ENCODE assay signal across 32 mouse cellular contexts in the genomic region with DNA sequence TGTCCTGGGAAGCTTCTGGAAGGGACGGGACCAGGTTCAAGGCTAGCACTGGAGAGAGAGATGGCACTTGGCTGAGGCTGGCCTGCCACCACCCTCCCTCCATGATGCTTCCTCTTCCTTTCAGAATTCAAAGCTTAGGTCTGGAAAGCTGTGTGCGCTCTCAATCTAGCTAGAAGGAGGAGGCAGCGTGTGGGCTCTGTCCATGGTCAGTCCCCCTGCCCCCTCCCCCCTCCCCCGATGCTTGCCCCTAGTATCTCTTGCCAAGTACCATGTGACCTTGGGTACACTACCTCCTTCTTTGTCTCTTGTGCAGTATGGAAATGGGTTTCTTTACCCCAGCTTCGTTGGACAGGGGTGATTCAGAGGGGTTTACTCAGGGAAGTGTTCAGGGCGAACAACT. TPM values are rescaled to one million over a fixed set of nuclear protein-coding genes. Genes with fewer than 3 reads are reported as not detected.
DNase-seq lines count a peak whose midpoint lies in the region; ATAC-seq and TF ChIP-seq lines count a peak whose summit lies in the region.
"Had no signal": no experiment of that assay in that cellular context is flagged by ENCODE, and none has a peak within 500 bp of the region (broad histone marks: within the 10 kb centered on the region; RNA-seq: fewer than 3 reads in every experiment).

No protein-coding gene starts in this region.

- TF ChIP-seq EP300 in liver, postnatal 0 days (IDR thresholded peaks at IDR 0.05; ENCODE audit: low read depth): no peak

- DNase-seq in kidney, adult 11 months: no peak
- DNase-seq in liver, embryonic 11.5 days (ENCODE audit: low spot score): no peak
- DNase-seq in liver, postnatal 0 days: peak; percentile 39
- no peak for DNase-seq in heart, postnatal 36 days
- no peak for DNase-seq in adrenal gland, postnatal 36 days
- no peak for DNase-seq in thymus, adult 2 months
- DNase-seq: adrenal gland, adult 2 months; cerebellum, adult 11-12 months; cerebellum, postnatal 14 days; gastrocnemius, postnatal 10 days; heart, adult 18-20 months; heart, postnatal 10 days; lung, adult 2 months; lung, postnatal 14 days; right cerebral cortex, adult 18-20 months; right cerebral cortex, postnatal 4 days; thymus, postnatal 36 days had no signal

- no peak for TF ChIP-seq POLR2A in thymus, adult 2 months (IDR thresholded peaks at IDR 0.05; ENCODE audit: control insufficient read depth, extremely low read depth, insufficient read depth, low read length, poor library complexity)

- ATAC-seq in kidney, embryonic 15.5 days (replicated peaks; ENCODE audit: low FRiP score): no peak
- ATAC-seq in intestine, embryonic 16.5 days: no peak
- ATAC-seq in liver, embryonic 11.5 days (replicated peaks; ENCODE audit: low FRiP score): no peak
- ATAC-seq in liver, postnatal 0 days: peak; percentile 18
- ATAC-seq: forebrain, embryonic 16.5 days; Patski had no signal

- 72% methylated on average over 6 of the region's 6 CpGs for WGBS in kidney, embryonic 15.5 days
- 63% methylated on average over 6 of the region's 6 CpGs for WGBS in intestine, embryonic 16.5 days
- 58% methylated on average over 6 of the region's 6 CpGs for WGBS in liver, embryonic 11.5 days
- 43% methylated on average over 6 of the region's 6 CpGs for WGBS in liver, postnatal 0 days (ENCODE audit: insufficient replicate concordance)
- 83% methylated on average over 6 of the region's 6 CpGs for WGBS in thymus, adult 2 months

- H3K4me2 ChIP-seq in kidney, embryonic 15.5 days: 0 out of 2 replicates have a peak overlapping the region, but pooled peaks have one; percentile 24
- H3K4me2 ChIP-seq in intestine, embryonic 16.5 days (ENCODE audit: low read depth, low read length): peak overlapping the region; percentile 53
- H3K4me2 ChIP-seq in liver, embryonic 11.5 days: peak overlapping the region; percentile 52
- H3K4me2 ChIP-seq in liver, postnatal 0 days (ENCODE audit: low read depth, low read length): peak overlapping the region; percentile 61
- H3K4me2 ChIP-seq: embryonic facial prominence, embryonic 12.5 days; heart, embryonic 12.5 days; hindbrain, embryonic 12.5 days; midbrain, embryonic 11.5 days; stomach, embryonic 15.5 days had no signal

- peak overlapping the region; percentile 54; the same call in 1 of the 2 replicates for H3K27ac ChIP-seq in kidney, embryonic 15.5 days
- H3K27ac ChIP-seq in intestine, embryonic 16.5 days (ENCODE audit: low read length): peak overlapping the region; percentile 81
- no peak overlapping the region for H3K27ac ChIP-seq in liver, embryonic 11.5 days (ENCODE audit: low read depth, low read length)
- H3K27ac ChIP-seq in liver, postnatal 0 days (ENCODE audit: low read depth): peak overlapping the region; percentile 84
- no peak overlapping the region for H3K27ac ChIP-seq in thymus, adult 2 months (ENCODE audit: control insufficient read depth, insufficient read depth, low read length)
- H3K27ac ChIP-seq: embryonic facial prominence, embryonic 12.5 days; hindbrain, embryonic 12.5 days; stomach, embryonic 15.5 days had no signal

- TF ChIP-seq CTCF in liver, postnatal 0 days (IDR thresholded peaks at IDR 0.05; ENCODE audit: low read depth): no peak
- no peak for TF ChIP-seq CTCF in thymus, adult 2 months (IDR thresholded peaks at IDR 0.05; ENCODE audit: borderline replicate concordance, control insufficient read depth, extremely low read depth, insufficient read depth, low read length, poor library complexity)

- intact Hi-C loops in heart, postnatal 36 days (cut with DNase I): no loop called here

- no peaks in the 10 kb centered on the region for H3K36me3 ChIP-seq in kidney, embryonic 15.5 days
- no peaks in the 10 kb centered on the region for H3K36me3 ChIP-seq in intestine, embryonic 16.5 days (ENCODE audit: control insufficient read depth, insufficient read depth, low read length)
- H3K36me3 ChIP-seq in liver, embryonic 11.5 days (ENCODE audit: control insufficient read depth, insufficient read depth, low read length): no peaks in the 10 kb centered on the region
- H3K36me3 ChIP-seq in liver, postnatal 0 days (replicated peaks; ENCODE audit: insufficient read depth, low read length): peaks cover 5% of the 10 kb centered on the region
- no peaks in the 10 kb centered on the region for H3K36me3 ChIP-seq in thymus, adult 2 months (ENCODE audit: control insufficient read depth, insufficient read depth, low read length)
- H3K36me3 ChIP-seq: embryonic facial prominence, embryonic 12.5 days; heart, embryonic 12.5 days; hindbrain, embryonic 12.5 days; stomach, embryonic 15.5 days had no signal

- H3K4me1 ChIP-seq in kidney, embryonic 15.5 days: peaks cover 15% of the 10 kb centered on the region; the same call in 1 of the 2 replicates
- peaks cover 11% of the 10 kb centered on the region; the same call in 1 of the 2 replicates for H3K4me1 ChIP-seq in intestine, embryonic 16.5 days (ENCODE audit: control insufficient read depth, insufficient read depth, low read length)
- H3K4me1 ChIP-seq in liver, embryonic 11.5 days (replicated peaks; ENCODE audit: control insufficient read depth, insufficient read depth, low read length): peaks cover 12% of the 10 kb centered on the region
- H3K4me1 ChIP-seq in liver, postnatal 0 days (ENCODE audit: insufficient read depth): peaks cover 23% of the 10 kb centered on the region
- H3K4me1 ChIP-seq in thymus, adult 2 months (replicated peaks; ENCODE audit: control insufficient read depth, insufficient read depth, low read length): peaks cover 6% of the 10 kb centered on the region
- H3K4me1 ChIP-seq: embryonic facial prominence, embryonic 12.5 days; heart, embryonic 12.5 days; hindbrain, embryonic 12.5 days had no signal

- no peak overlapping the region for H3K9ac ChIP-seq in kidney, embryonic 15.5 days
- H3K9ac ChIP-seq in intestine, embryonic 16.5 days (ENCODE audit: low read depth, low read length): peak overlapping the region; percentile 73
- peak overlapping the region; percentile 44 for H3K9ac ChIP-seq in liver, embryonic 11.5 days (ENCODE audit: low read depth, low read length)
- H3K9ac ChIP-seq in liver, postnatal 0 days (replicated peaks): peak overlapping the region; percentile 77
- H3K9ac ChIP-seq: embryonic facial prominence, embryonic 12.5 days; heart, embryonic 12.5 days; hindbrain, embryonic 12.5 days; stomach, embryonic 15.5 days had no signal

- H3K9me3 ChIP-seq in kidney, embryonic 15.5 days (replicated peaks): no peaks in the 10 kb centered on the region
- no peaks in the 10 kb centered on the region for H3K9me3 ChIP-seq in intestine, embryonic 16.5 days (ENCODE audit: control insufficient read depth, low read length)
- no peaks in the 10 kb centered on the region for H3K9me3 ChIP-seq in liver, embryonic 11.5 days (ENCODE audit: control insufficient read depth, low read length)
- H3K9me3 ChIP-seq in liver, postnatal 0 days (ENCODE audit: low read length): no peaks in the 10 kb centered on the region
- H3K9me3 ChIP-seq: embryonic facial prominence, embryonic 12.5 days; heart, embryonic 12.5 days; hindbrain, embryonic 12.5 days; stomach, embryonic 15.5 days had no signal

- H3K27me3 ChIP-seq in kidney, embryonic 15.5 days: no peaks in the 10 kb centered on the region
- H3K27me3 ChIP-seq in intestine, embryonic 16.5 days (replicated peaks; ENCODE audit: control insufficient read depth, insufficient read depth, low read length): no peaks in the 10 kb centered on the region
- H3K27me3 ChIP-seq in liver, embryonic 11.5 days (replicated peaks; ENCODE audit: control insufficient read depth, insufficient read depth, low read length): no peaks in the 10 kb centered on the region; the same call in 1 of the 2 replicates
- no peaks in the 10 kb centered on the region for H3K27me3 ChIP-seq in liver, postnatal 0 days (ENCODE audit: insufficient read depth, low read length)
- no peaks in the 10 kb centered on the region for H3K27me3 ChIP-seq in thymus, adult 2 months (ENCODE audit: control insufficient read depth, insufficient read depth, low read length)
- H3K27me3 ChIP-seq: embryonic facial prominence, embryonic 12.5 days; hindbrain, embryonic 12.5 days; stomach, embryonic 15.5 days had no signal

- H3K4me3 ChIP-seq in kidney, embryonic 15.5 days (replicated peaks): peak overlapping the region; percentile 32
- peak overlapping the region; percentile 54 for H3K4me3 ChIP-seq in intestine, embryonic 16.5 days (ENCODE audit: low read length)
- peak overlapping the region; percentile 45 for H3K4me3 ChIP-seq in liver, embryonic 11.5 days (ENCODE audit: low read depth, low read length)
- H3K4me3 ChIP-seq in liver, postnatal 0 days (ENCODE audit: low read depth, low read length): peak overlapping the region; percentile 50
- no peak overlapping the region for H3K4me3 ChIP-seq in thymus, adult 2 months (ENCODE audit: control insufficient read depth, insufficient read depth, low read length)
- H3K4me3 ChIP-seq: embryonic facial prominence, embryonic 12.5 days; heart, embryonic 12.5 days; hindbrain, embryonic 12.5 days; stomach, embryonic 15.5 days had no signal

RNA-seq across cellular contexts. Expression of gene Hnf4a, which starts 42.2 kb away (rescaled TPM):
- 18.6 and 19.4 TPM in 2 replicates for polyA plus RNA-seq in kidney, embryonic 15.5 days (2015; fragmentation: Nextera tagmentation; extraction: Ambion mirVana)
- 86.6 and 88.5 TPM in 2 replicates for polyA plus RNA-seq in intestine, embryonic 16.5 days (2015; fragmentation: Nextera tagmentation; extraction: Ambion mirVana)
- polyA plus RNA-seq in liver, embryonic 11.5 days (2014; fragmentation: Nextera tagmentation; extraction: Ambion mirVana): 18.9 and 20.0 TPM in 2 replicates
- polyA plus RNA-seq in liver, postnatal 0 days (2015; fragmentation: Nextera tagmentation; extraction: Ambion mirVana): 25.1 and 27.5 TPM in 2 replicates
- not detected for total RNA-seq in heart, postnatal 36 days (2021)
- total RNA-seq in adrenal gland, postnatal 36 days (2021): under 1 TPM in 1 of 2 experiments, not detected in 1; 0.40 TPM
- 0.44 and 0.89 TPM in 2 replicates for polyA plus RNA-seq in thymus, adult 2 months (2012; rRNA removed)
- total RNA-seq: heart, adult 18-20 months; heart, postnatal 10 days; layer of hippocampus, adult 18-20 months; layer of hippocampus, postnatal 25 days; midbrain, postnatal 0 days had no signal
- polyA plus RNA-seq: embryonic facial prominence, embryonic 12.5 days; hindbrain, embryonic 12.5 days; limb, embryonic 11.5 days; midbrain, embryonic 11.5 days; midbrain, postnatal 0 days; neural tube, embryonic 14.5 days had no signal

RNA-seq across cellular contexts. Expression of gene Ttpal, which starts 53.3 kb away (rescaled TPM):
- polyA plus RNA-seq in kidney, embryonic 15.5 days (2015; fragmentation: Nextera tagmentation; extraction: Ambion mirVana): 29.2 and 30.6 TPM in 2 replicates
- polyA plus RNA-seq in intestine, embryonic 16.5 days (2015; fragmentation: Nextera tagmentation; extraction: Ambion mirVana): 22.2 and 22.9 TPM in 2 replicates
- 26.1 and 29.2 TPM in 2 replicates for polyA plus RNA-seq in liver, embryonic 11.5 days (2014; fragmentation: Nextera tagmentation; extraction: Ambion mirVana)
- 6.7 and 9.5 TPM in 2 replicates for polyA plus RNA-seq in liver, postnatal 0 days (2015; fragmentation: Nextera tagmentation; extraction: Ambion mirVana)
- total RNA-seq in heart, postnatal 36 days (2021): 10 to 100 TPM in 1 of 2 experiments, 1 to 10 TPM in 1; 9.9 to 11.6 TPM
- 10 to 100 TPM; 22.7 to 34.8 TPM for total RNA-seq in adrenal gland, postnatal 36 days (2021)
- polyA plus RNA-seq in thymus, adult 2 months (2012; rRNA removed): 63.2 and 72.5 TPM in 2 replicates

RNA-seq across cellular contexts. Expression of gene R3hdml, which starts 56.7 kb away (rescaled TPM):
- 31.2 and 34.9 TPM in 2 replicates for polyA plus RNA-seq in kidney, embryonic 15.5 days (2015; fragmentation: Nextera tagmentation; extraction: Ambion mirVana)
- 0.20 and 0.24 TPM in 2 replicates for polyA plus RNA-seq in intestine, embryonic 16.5 days (2015; fragmentation: Nextera tagmentation; extraction: Ambion mirVana)
- polyA plus RNA-seq in liver, embryonic 11.5 days (2014; fragmentation: Nextera tagmentation; extraction: Ambion mirVana): not detected in 2 replicates
- not detected in 2 replicates for polyA plus RNA-seq in liver, postnatal 0 days (2015; fragmentation: Nextera tagmentation; extraction: Ambion mirVana)
- not detected for total RNA-seq in heart, postnatal 36 days (2021)
- not detected for total RNA-seq in adrenal gland, postnatal 36 days (2021)
- polyA plus RNA-seq in thymus, adult 2 months (2012; rRNA removed): 0.35 TPM in 1 of 2 replicates, not detected in the other
- total RNA-seq: adrenal gland, adult 2 months; gastrocnemius, postnatal 10 days; heart, adult 18-20 months; heart, postnatal 10 days; layer of hippocampus, adult 18-20 months; layer of hippocampus, postnatal 25 days; megakaryocyte progenitor cell, adult 5-6 weeks had no signal
- polyA plus RNA-seq: adrenal gland, adult 2 months; embryonic facial prominence, embryonic 12.5 days; forebrain, embryonic 16.5 days; heart, embryonic 12.5 days; hindbrain, embryonic 12.5 days; limb, embryonic 11.5 days; lung, adult 2 months; midbrain, embryonic 11.5 days; Patski had no signal

Comparison
In these comparisons a context has a peak if more than half of its experiments do, and no peak if none do; other contexts are left out.
1. H3K27ac ChIP-seq: peak in kidney, embryonic 15.5 days (single experiment), intestine, embryonic 16.5 days (single experiment) and liver, postnatal 0 days (single experiment); none in liver, embryonic 11.5 days (single experiment) and thymus, adult 2 months (single experiment).
2. RNA of gene Hnf4a, which starts 42.2 kb away (polyA plus RNA-seq): 86.6 to 88.5 TPM in intestine, embryonic 16.5 days, 25.1 to 27.5 TPM in liver, postnatal 0 days, 18.9 to 20.0 TPM in liver, embryonic 11.5 days and 18.6 to 19.4 TPM in kidney, embryonic 15.5 days; 0.44 to 0.89 TPM in thymus, adult 2 months; every median in the first group is over 10 times any median in the second.
3. RNA of gene R3hdml, which starts 56.7 kb away (polyA plus RNA-seq): 31.2 to 34.9 TPM in kidney, embryonic 15.5 days; 0.35 TPM in thymus, adult 2 months, 0.20 to 0.24 TPM in intestine, embryonic 16.5 days, not detected in liver, embryonic 11.5 days and not detected in liver, postnatal 0 days; every median in the first group is over 10 times any median in the second.
4. Peak in every context shown above with its lines, with median percentiles within 50 percentile points of each other: H3K4me2 ChIP-seq.